Mouse (Mus musculus) MEL (cell line): ENCODE data around the gene Gulp1. TPM values are rescaled to one million over a fixed set of nuclear protein-coding genes. Genes with fewer than 3 reads are reported as not detected.

Experiments used
- DNase-seq: peaks from one replicate; pipeline ENCODE4 v3.0.0; 2011; ENCODE audit warnings: low read depth, low spot score
- H3K27ac ChIP-seq: 2 replicates; pipeline ENCODE4 v1.5.1; 2012; ENCODE audit warnings: low read depth, mild to moderate bottlenecking, control low read depth, low read length, moderate library complexity; ENCODE audit not compliant: control insufficient read depth
- H3K27me3 ChIP-seq, 2 experiments: fragments of 150-350 bp in 1 of 2; sonication (generic) in 1 of 2; 2 replicates each; pipeline ENCODE4 v1.6.1; 2012; ENCODE audit warnings: low read length in 2 of 2, mild to moderate bottlenecking in 2 of 2, improper control_type of control experiment in 1 of 2, moderate library complexity in 1 of 2; ENCODE audit not compliant: insufficient read depth in 2 of 2, control insufficient read depth in 1 of 2
- H3K36me3 ChIP-seq, 2 experiments: 2 replicates each; pipeline ENCODE4 v1.6.1; 2012 to 2014; ENCODE audit warnings: low read length in 2 of 2, improper control_type of control experiment in 1 of 2, inconsistent platforms in 1 of 2, mild to moderate bottlenecking in 1 of 2; ENCODE audit not compliant: insufficient read depth in 2 of 2, control insufficient read depth in 1 of 2
- H3K4me1 ChIP-seq, 2 experiments: fragments of 150-350 bp in 1 of 2; sonication (generic) in 1 of 2; 2 replicates each; pipeline ENCODE4 v1.6.1; 2012; ENCODE audit warnings: low read length in 2 of 2, improper control_type of control experiment in 1 of 2, mild to moderate bottlenecking in 1 of 2; ENCODE audit not compliant: insufficient read depth in 2 of 2, control insufficient read depth in 1 of 2
- H3K4me3 ChIP-seq, 2 experiments: fragments of 150-350 bp in 1 of 2; sonication (generic) in 1 of 2; 2 replicates each; pipeline ENCODE4 v1.5.1; 2012; ENCODE audit warnings: low read depth in 2 of 2, low read length in 2 of 2, mild to moderate bottlenecking in 2 of 2, moderate library complexity in 2 of 2, control low read depth in 1 of 2, improper control_type of control experiment in 1 of 2; ENCODE audit not compliant: control insufficient read depth in 1 of 2, insufficient read depth in 1 of 2
- H3K79me2 ChIP-seq: 2 replicates; pipeline ENCODE4 v1.6.1; 2012; ENCODE audit warnings: mild to moderate bottlenecking, low read length, moderate library complexity; ENCODE audit not compliant: control insufficient read depth, poor library complexity, insufficient read depth
- H3K9ac ChIP-seq: 2 replicates; pipeline ENCODE4 v1.6.1; 2012; ENCODE audit warnings: low read depth, mild to moderate bottlenecking, control low read depth, low read length, moderate library complexity; ENCODE audit not compliant: control insufficient read depth, poor library complexity, severe bottlenecking
- H3K9me3 ChIP-seq: fragments of 150-350 bp; sonication (generic); replicated peaks from 2 replicates; pipeline ENCODE4 v1.6.1; 2012; ENCODE audit warnings: mild to moderate bottlenecking, low read length, improper control_type of control experiment, moderate library complexity; ENCODE audit not compliant: insufficient read depth
- BHLHE40 ChIP-seq: IDR thresholded peaks from 2 replicates; pipeline ENCODE4 v1.6.1; 2012; ENCODE audit warnings: low read depth, mild to moderate bottlenecking, inconsistent platforms, low read length, improper control_type of control experiment, borderline replicate concordance
- CHD2 ChIP-seq: IDR thresholded peaks from 2 replicates; pipeline ENCODE4 v1.6.1; 2011; ENCODE audit warnings: low read length, improper control_type of control experiment
- ELF1 ChIP-seq: IDR thresholded peaks from 2 replicates; pipeline ENCODE4 v1.6.1; 2014; ENCODE audit warnings: low read depth, mild to moderate bottlenecking, inconsistent platforms, low read length, improper control_type of control experiment, moderate library complexity
- EP300 ChIP-seq, 2 experiments: IDR thresholded peaks; 2 replicates each; pipeline ENCODE4 v1.6.1; 2011; ENCODE audit warnings: improper control_type of control experiment in 2 of 2, low read length in 2 of 2, low read depth in 1 of 2, mild to moderate bottlenecking in 1 of 2
- GABPA ChIP-seq: IDR thresholded peaks from 2 replicates; pipeline ENCODE4 v1.6.1; 2012; ENCODE audit warnings: low read depth, mild to moderate bottlenecking, inconsistent platforms, low read length, improper control_type of control experiment, moderate library complexity
- JUND ChIP-seq: IDR thresholded peaks from 2 replicates; pipeline ENCODE4 v1.6.1; 2011; ENCODE audit warnings: low read depth, mild to moderate bottlenecking, improper control_type of control experiment, low read length
- MAFK ChIP-seq: IDR thresholded peaks from 2 replicates; pipeline ENCODE4 v1.6.1; 2011; ENCODE audit warnings: low read depth, mild to moderate bottlenecking, low read length, improper control_type of control experiment, borderline replicate concordance
- MAX ChIP-seq: IDR thresholded peaks from 2 replicates; pipeline ENCODE4 v1.6.1; 2011; ENCODE audit warnings: low read length, improper control_type of control experiment
- MAZ ChIP-seq: IDR thresholded peaks from 2 replicates; pipeline ENCODE4 v1.6.1; 2012; ENCODE audit warnings: low read depth, mild to moderate bottlenecking, inconsistent platforms, low read length, improper control_type of control experiment
- MEF2A ChIP-seq: IDR thresholded peaks from 2 replicates; pipeline ENCODE4 v1.6.1; 2014; ENCODE audit warnings: low read depth, mild to moderate bottlenecking, inconsistent platforms, low read length, improper control_type of control experiment; ENCODE audit not compliant: poor library complexity, insufficient replicate concordance, severe bottlenecking; ENCODE audit errors: extremely low read depth
- MYB ChIP-seq: IDR thresholded peaks from 2 replicates; pipeline ENCODE4 v1.6.1; 2011; ENCODE audit warnings: mild to moderate bottlenecking, low read depth, low read length, improper control_type of control experiment
- NRF1 ChIP-seq: IDR thresholded peaks from 2 replicates; pipeline ENCODE4 v1.6.1; 2014; ENCODE audit warnings: low read depth, mild to moderate bottlenecking, inconsistent platforms, low read length, improper control_type of control experiment, moderate library complexity; ENCODE audit not compliant: poor library complexity, insufficient read depth, severe bottlenecking
- POLR2AphosphoS5 ChIP-seq: IDR thresholded peaks from 2 replicates; pipeline ENCODE4 v1.6.1; 2012; ENCODE audit warnings: low read depth, borderline replicate concordance, mild to moderate bottlenecking, inconsistent platforms, low read length, moderate library complexity, mixed read lengths
- TBP ChIP-seq: IDR thresholded peaks from 2 replicates; pipeline ENCODE4 v1.8.0; 2011; ENCODE audit warnings: low read depth, low read length, improper control_type of control experiment
- TCF12 ChIP-seq: IDR thresholded peaks from 2 replicates; pipeline ENCODE4 v1.6.1; 2014; ENCODE audit warnings: low read depth, mild to moderate bottlenecking, inconsistent platforms, low read length, improper control_type of control experiment, moderate library complexity
- USF1 ChIP-seq: IDR thresholded peaks from 2 replicates; pipeline ENCODE4 v1.6.1; 2014; ENCODE audit warnings: low read depth, mild to moderate bottlenecking, inconsistent platforms, low read length, improper control_type of control experiment, moderate library complexity
- USF2 ChIP-seq, 2 experiments: IDR thresholded peaks; 2 replicates each; pipeline ENCODE4 v1.6.1; 2011 to 2012; ENCODE audit warnings: improper control_type of control experiment in 2 of 2, low read length in 2 of 2, borderline replicate concordance in 1 of 2, inconsistent platforms in 1 of 2, low read depth in 1 of 2, mild to moderate bottlenecking in 1 of 2; ENCODE audit not compliant: insufficient read depth in 1 of 2
- ZKSCAN1 ChIP-seq: IDR thresholded peaks from 2 replicates; pipeline ENCODE4 v1.6.1; 2012; ENCODE audit warnings: low read depth, mild to moderate bottlenecking, inconsistent platforms, low read length, improper control_type of control experiment, moderate library complexity
- ZMIZ1 ChIP-seq: IDR thresholded peaks from 2 replicates; pipeline ENCODE4 v1.6.1; 2012; ENCODE audit warnings: low read depth, mild to moderate bottlenecking, inconsistent platforms, low read length, improper control_type of control experiment, moderate library complexity
- polyA plus RNA-seq, 2 experiments: library from polyadenylated mRNA; stranded (reverse) in 1 of 2; unstranded in 1 of 2; fragments of >175 nt in 1 of 2; fragments of >200 nt in 1 of 2; gene quantifications; 2 replicates each; pipeline versions ENCODE4 v1.2.1 to v1.2.4; 2012; ENCODE audit warnings: low replicate concordance in 2 of 2, low read depth in 1 of 2; ENCODE audit not compliant: insufficient read length in 2 of 2, insufficient read depth in 1 of 2, missing spikeins in 1 of 2
- total RNA-seq: library from RNA; depleted of rRNA; stranded (reverse); fragments of 300-350 nt; gene quantifications from 2 replicates; pipeline ENCODE4 v1.2.3, GENCODE M21; 2012

Gulp1 gene
- total and polyA plus RNA-seq, 3 experiments, result not detected

- Histone ChIP-seq H3K79me2 (no peaks in the 10 kb centered on the region), H3K9ac (no peak overlapping the region), H3K9me3 (no peaks in the 10 kb centered on the region), H3K36me3 (no peaks in the 10 kb centered on the region), H3K4me1 (no peaks in the 10 kb centered on the region), H3K27me3 (no peaks in the 10 kb centered on the region), H3K27ac (no peak overlapping the region), H3K4me3 (no peak overlapping the region)
- TF ChIP-seq ZMIZ1 (no peak), JUND (no peak), USF1 (no peak), EP300 (IDR thresholded peaks at IDR 0.05; ENCODE audit: low read depth in 1 of 2, low read length in 2 of 2) (no peak), MEF2A (no peak), MAZ (no peak), USF2 (IDR thresholded peaks at IDR 0.05; ENCODE audit: borderline replicate concordance in 1 of 2, insufficient read depth in 1 of 2, low read depth in 1 of 2, low read length in 2 of 2) (no peak), MAFK (no peak), GABPA (no peak), TCF12 (no peak), NRF1 (no peak), CHD2 (no peak), ELF1 (no peak), MAX (no peak), TBP (no peak), BHLHE40 (no peak)
- DNase-seq, result no peak
Observed at GRCm38 (mm10) chr1:44645678-44646276, 94.5 kb downstream of the Gulp1 start.

- H3K9me3 ChIP-seq, result no peaks in the 10 kb centered on the region
- H3K36me3 ChIP-seq, result no peaks in the 10 kb centered on the region
- H3K4me3 ChIP-seq, result no peak overlapping the region
- no peak for DNase-seq
- H3K4me1 ChIP-seq, result no peaks in the 10 kb centered on the region
- H3K27me3 ChIP-seq, result no peaks in the 10 kb centered on the region
- H3K9ac ChIP-seq, result no peak overlapping the region
- H3K79me2 ChIP-seq, result no peaks in the 10 kb centered on the region
- no peak overlapping the region for H3K27ac ChIP-seq
- TF ChIP-seq ZKSCAN1, result no peak
- TF ChIP-seq MYB, result no peak
- no peak for TF ChIP-seq POLR2AphosphoS5
- no peak for TF ChIP-seq BHLHE40
Observed at GRCm38 (mm10) chr1:44678974-44679373, 127.7 kb downstream of the Gulp1 start.
